Mouse (Mus musculus) intestine, embryonic 14.5 days (tissue): ENCODE measurements at regions not wholly inside any gene's neighbourhood (a gene's known extent, or its start where the extent isn't known, plus 50 kb on each side); places are given as distances from the start of the nearest gene placed in this dataset.

Experiments
- ATAC-seq: fragments of 200-750 bp; cut with Nextera tagmentation; replicated peaks from 2 replicates; pipeline ENCODE4 v1.8.0; 2017; ENCODE audit warnings: low read depth, moderate number of reproducible peaks, moderate TSS enrichment, moderate library complexity; ENCODE audit not compliant: low FRiP score, low TSS enrichment
- DNase-seq: peaks from one replicate; pipeline ENCODE4 v3.0.0-alpha.2; 2018; ENCODE audit warnings: low spot score
- H3K27ac ChIP-seq: fragments of 300-500 bp; sonication (generic); 2 replicates; pipeline ENCODE4 v1.5.1; 2014; ENCODE audit warnings: low read depth, mild to moderate bottlenecking, control low read depth
- H3K27me3 ChIP-seq: fragments of 300-500 bp; sonication (generic); replicated peaks from 2 replicates; pipeline ENCODE4 v1.6.1; 2014; ENCODE audit warnings: low read length, control low read depth; ENCODE audit not compliant: control insufficient read depth, insufficient read depth
- H3K36me3 ChIP-seq: fragments of 300-500 bp; sonication (generic); 2 replicates; pipeline ENCODE4 v1.6.1; 2014; ENCODE audit warnings: low read length, control low read depth; ENCODE audit not compliant: control insufficient read depth, insufficient read depth
- H3K4me1 ChIP-seq: fragments of 300-500 bp; sonication (generic); replicated peaks from 2 replicates; pipeline ENCODE4 v1.6.1; 2014; ENCODE audit warnings: low read length, control low read depth, mixed read lengths; ENCODE audit not compliant: control insufficient read depth, insufficient read depth
- H3K4me2 ChIP-seq: fragments of 300-500 bp; sonication (generic); 2 replicates; pipeline ENCODE4 v1.6.1; 2014; ENCODE audit warnings: low read length
- H3K4me3 ChIP-seq: fragments of 300-500 bp; sonication (generic); 2 replicates; pipeline ENCODE4 v1.5.1; 2014; ENCODE audit warnings: low read depth, low read length, control low read depth, mixed read lengths
- H3K9ac ChIP-seq: fragments of 300-500 bp; sonication (generic); 2 replicates; pipeline ENCODE4 v1.6.1; 2014; ENCODE audit warnings: mild to moderate bottlenecking, low read length
- H3K9me3 ChIP-seq: fragments of 300-500 bp; sonication (generic); 2 replicates; pipeline ENCODE4 v1.6.1; 2016; ENCODE audit warnings: low read length, control low read depth; ENCODE audit not compliant: control insufficient read depth
- WGBS: fragments of 180-500 bp; shearing (Covaris S2); extraction: QIAGEN DNeasy Blood & Tissue Kit; methylation state at CpG from one replicate; pipeline ENCODE4 v1.1.7; 2014; 5-methylcytosine and 5-hydroxymethylcytosine counted together

GRCm38 (mm10) chr4:78785378-78785774 is 573.6 kb upstream of the Ptprd start:
- H3K4me2 ChIP-seq: no peak overlapping the region
- no peaks in the 10 kb centered on the region for H3K4me1 ChIP-seq
- whole genome bisulfite sequencing: 61% methylated on average over 1 of the region's 1 CpGs
- DNase-seq (no peak), ATAC-seq (no peak)
- no peak overlapping the region for H3K4me3 ChIP-seq
- no peak overlapping the region for H3K9ac ChIP-seq
- no peaks in the 10 kb centered on the region for H3K36me3 ChIP-seq
- no peaks in the 10 kb centered on the region for H3K9me3 ChIP-seq
- no peaks in the 10 kb centered on the region for H3K27me3 ChIP-seq
- H3K27ac ChIP-seq: no peak overlapping the region

GRCm38 (mm10) chr4:78784675-78785377 is 573.1 kb upstream of the Ptprd start:
- Histone ChIP-seq H3K4me3 (no peak overlapping the region), H3K4me2 (no peak overlapping the region), H3K9me3 (no peaks in the 10 kb centered on the region), H3K27ac (no peak overlapping the region), H3K36me3 (no peaks in the 10 kb centered on the region), H3K9ac (no peak overlapping the region), H3K4me1 (no peaks in the 10 kb centered on the region), H3K27me3 (no peaks in the 10 kb centered on the region)
- 40% methylated on average over 1 of the region's 1 CpGs for WGBS
- ATAC-seq (peak; percentile 71), DNase-seq (no peak)

- no peaks in the 10 kb centered on the region for H3K36me3 ChIP-seq
- H3K4me1 ChIP-seq: no peaks in the 10 kb centered on the region
- H3K27ac ChIP-seq: no peak overlapping the region
- DNase-seq: no peak
- H3K4me3 ChIP-seq: no peak overlapping the region
- no peaks in the 10 kb centered on the region for H3K27me3 ChIP-seq
- no peak overlapping the region for H3K4me2 ChIP-seq
- WGBS: 54% methylated on average over 1 of the region's 1 CpGs
- no peaks in the 10 kb centered on the region for H3K9me3 ChIP-seq
- no peak overlapping the region for H3K9ac ChIP-seq
- ATAC-seq: peak; percentile 81
Observed at GRCm38 (mm10) chr4:78784036-78784435, 572.3 kb upstream of the Ptprd start.

- no peak overlapping the region for H3K9ac ChIP-seq
- H3K4me1 ChIP-seq: no peaks in the 10 kb centered on the region
- H3K4me2 ChIP-seq: no peak overlapping the region
- ATAC-seq: no peak
- H3K4me3 ChIP-seq: no peak overlapping the region
- no peak for DNase-seq
- H3K27ac ChIP-seq: no peak overlapping the region
- no peaks in the 10 kb centered on the region for H3K27me3 ChIP-seq
- 81% methylated on average over 1 of the region's 1 CpGs for WGBS
- H3K9me3 ChIP-seq: no peaks in the 10 kb centered on the region
- no peaks in the 10 kb centered on the region for H3K36me3 ChIP-seq
Observed at GRCm38 (mm10) chr4:78782751-78783150, 571.0 kb upstream of the Ptprd start.

GRCm38 (mm10) chr4:78773867-78774266 is 562.1 kb upstream of the Ptprd start:
- DNase-seq (no peak), ATAC-seq (no peak)
- Histone ChIP-seq H3K27ac (no peak overlapping the region), H3K9ac (no peak overlapping the region), H3K9me3 (no peaks in the 10 kb centered on the region), H3K4me1 (no peaks in the 10 kb centered on the region), H3K27me3 (no peaks in the 10 kb centered on the region), H3K36me3 (no peaks in the 10 kb centered on the region), H3K4me3 (no peak overlapping the region), H3K4me2 (no peak overlapping the region)
- 92% methylated on average over 13 of the region's 13 CpGs for WGBS

- Histone ChIP-seq H3K27ac (no peak overlapping the region), H3K4me1 (no peaks in the 10 kb centered on the region), H3K27me3 (no peaks in the 10 kb centered on the region), H3K9me3 (no peaks in the 10 kb centered on the region), H3K36me3 (no peaks in the 10 kb centered on the region), H3K4me2 (no peak overlapping the region), H3K4me3 (no peak overlapping the region), H3K9ac (no peak overlapping the region)
- ATAC-seq (no peak), DNase-seq (no peak)
- 82% methylated on average over 1 of the region's 1 CpGs for WGBS
Observed at GRCm38 (mm10) chr4:78736026-78736425, 524.3 kb upstream of the Ptprd start.
